Mouse (Mus musculus): ENCODE data around the gene Zfp109. TPM values are rescaled to one million over a fixed set of nuclear protein-coding genes. Genes with fewer than 3 reads are reported as not detected.

Gene Zfp109
- polyA plus RNA-seq, 1 experiment from 2014 or later, result 3.6 TPM

DNA sequence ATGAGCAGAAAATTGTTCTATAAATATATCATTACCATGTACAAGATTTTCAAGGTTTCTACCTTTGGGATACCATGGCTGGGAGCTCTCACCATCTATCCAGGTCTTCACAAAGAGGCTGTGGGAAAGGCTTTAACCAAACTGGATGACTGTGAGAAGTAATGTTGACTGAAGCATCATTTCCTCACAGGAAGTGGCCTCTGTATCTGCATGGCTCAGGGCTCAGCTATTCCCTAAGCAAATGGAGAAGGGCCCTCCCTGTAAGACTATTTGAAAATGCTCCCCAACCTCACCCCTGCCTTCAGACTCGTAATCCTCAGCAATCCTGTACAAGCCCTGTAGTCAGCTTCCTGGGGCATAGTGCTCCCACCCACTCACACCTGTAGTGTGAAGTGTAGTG, 49.7 kb downstream of the Zfp109 start:
- Histone ChIP-seq H3K4me2 (ENCODE audit: low read depth, low read length) (no peak overlapping the region), H3K27me3 (ENCODE audit: control insufficient read depth, insufficient read depth, low read length) (no peaks in the 10 kb centered on the region), H3K4me3 (ENCODE audit: low read length) (no peak overlapping the region), H3K36me3 (ENCODE audit: control insufficient read depth, insufficient read depth) (0 out of 2 replicates have a peak, but pooled peaks cover 3% of the 10 kb centered on the region), H3K9me3 (replicated peaks; ENCODE audit: control insufficient read depth, low read length) (no peaks in the 10 kb centered on the region), H3K27ac (ENCODE audit: low read length) (no peak overlapping the region), H3K9ac (ENCODE audit: low read length) (no peak overlapping the region), H3K4me1 (ENCODE audit: control insufficient read depth, insufficient read depth, low read length) (no peaks in the 10 kb centered on the region)
- no peak for ATAC-seq (replicated peaks; ENCODE audit: extremely low read depth, insufficient read depth, low FRiP score)
- WGBS, result 50% methylated on average over 1 of the region's 1 CpGs

Other genes starting within 250 kb of the Zfp109 start
- not detected in 2 replicates for gene V1rd19, start 235.9 kb downstream of the Zfp109 start, polyA plus RNA-seq (2015; fragmentation: Nextera tagmentation; extraction: Ambion mirVana)
- 0.01 TPM in 1 of 2 replicates, not detected in the other for gene Vmn1r183, start 184.3 kb downstream of the Zfp109 start, polyA plus RNA-seq (2015; fragmentation: Nextera tagmentation; extraction: Ambion mirVana)
- gene Zfp180, start 155.6 kb downstream of the Zfp109 start, polyA plus RNA-seq (2015; fragmentation: Nextera tagmentation; extraction: Ambion mirVana), result 13.2 and 14.1 TPM in 2 replicates
- 5.2 and 6.0 TPM in 2 replicates for gene Zfp112, start 125.2 kb downstream of the Zfp109 start, polyA plus RNA-seq (2015; fragmentation: Nextera tagmentation; extraction: Ambion mirVana)
- 8.7 and 9.4 TPM in 2 replicates for gene Zfp235, start 103.4 kb downstream of the Zfp109 start, polyA plus RNA-seq (2015; fragmentation: Nextera tagmentation; extraction: Ambion mirVana)
- 2.1 and 3.3 TPM in 2 replicates for gene Zfp114, start 62.5 kb downstream of the Zfp109 start, polyA plus RNA-seq (2015; fragmentation: Nextera tagmentation; extraction: Ambion mirVana)
- gene Zfp111, start 26.1 kb downstream of the Zfp109 start, polyA plus RNA-seq (2015; fragmentation: Nextera tagmentation; extraction: Ambion mirVana), result 5.6 and 7.1 TPM in 2 replicates
- gene Zfp108, start 17.2 kb upstream of the Zfp109 start, polyA plus RNA-seq (2015; fragmentation: Nextera tagmentation; extraction: Ambion mirVana), result 2.1 and 2.7 TPM in 2 replicates
- gene Zfp93, start 32.9 kb upstream of the Zfp109 start, polyA plus RNA-seq (2015; fragmentation: Nextera tagmentation; extraction: Ambion mirVana), result 5.8 and 6.7 TPM in 2 replicates
- 16.6 and 16.8 TPM in 2 replicates for gene Zfp61, start 63.7 kb upstream of the Zfp109 start, polyA plus RNA-seq (2015; fragmentation: Nextera tagmentation; extraction: Ambion mirVana)
- 5.1 and 5.2 TPM in 2 replicates for gene Zfp94, start 79.1 kb upstream of the Zfp109 start, polyA plus RNA-seq (2015; fragmentation: Nextera tagmentation; extraction: Ambion mirVana)
- 0.17 and 0.30 TPM in 2 replicates for gene Tescl, start 96.4 kb upstream of the Zfp109 start, polyA plus RNA-seq (2015; fragmentation: Nextera tagmentation; extraction: Ambion mirVana)
- gene Lypd5, start 111.6 kb upstream of the Zfp109 start, polyA plus RNA-seq (2015; fragmentation: Nextera tagmentation; extraction: Ambion mirVana), result not detected in 2 replicates
- 5.2 and 10.9 TPM in 2 replicates for gene Kcnn4, start 132.7 kb upstream of the Zfp109 start, polyA plus RNA-seq (2015; fragmentation: Nextera tagmentation; extraction: Ambion mirVana)
- gene Smg9, start 162.1 kb upstream of the Zfp109 start, polyA plus RNA-seq (2015; fragmentation: Nextera tagmentation; extraction: Ambion mirVana), result 18.7 and 20.5 TPM in 2 replicates
- 0.29 TPM in 1 of 2 replicates, not detected in the other for gene Irgc1, start 214.7 kb upstream of the Zfp109 start, polyA plus RNA-seq (2015; fragmentation: Nextera tagmentation; extraction: Ambion mirVana)
- gene Plaur, start 224.9 kb upstream of the Zfp109 start, polyA plus RNA-seq (2015; fragmentation: Nextera tagmentation; extraction: Ambion mirVana), result 8.1 and 8.8 TPM in 2 replicates
- 1.2 and 1.3 TPM in 2 replicates for gene Cadm4, start 244.5 kb upstream of the Zfp109 start, polyA plus RNA-seq (2015; fragmentation: Nextera tagmentation; extraction: Ambion mirVana)

Data from heart, embryonic 16.5 days (tissue).